ENCODE assay signal across 8 mouse cellular contexts in the genomic region with DNA sequence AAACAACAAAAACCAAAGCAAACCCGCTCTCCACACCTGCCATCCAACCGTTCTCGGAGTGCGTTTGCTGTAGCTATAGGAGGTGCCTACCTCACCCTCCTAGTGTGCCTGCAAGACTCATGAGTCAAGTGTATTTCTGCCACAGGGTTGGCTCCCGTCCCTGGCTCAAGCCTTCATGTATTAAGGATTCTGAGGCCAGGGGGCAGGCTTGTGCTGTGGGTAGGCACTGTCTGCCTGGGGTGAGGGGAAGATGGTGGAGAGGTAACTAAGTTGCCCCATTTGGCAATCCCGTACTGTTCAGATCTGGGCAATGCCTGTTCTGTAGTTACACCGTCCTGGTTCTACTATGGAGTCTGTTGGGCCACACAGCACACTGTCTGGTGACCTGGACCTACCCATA.
A peak's percentile ranks its signal among the peaks of the same experiment; 100 is the strongest.
DNase-seq lines count a peak whose midpoint lies in the region; ATAC-seq and TF ChIP-seq lines count a peak whose summit lies in the region.

No protein-coding gene starts in this region.

- TF ChIP-seq POLR2A in spleen, adult 2 months (IDR thresholded peaks at IDR 0.05; ENCODE audit: low read depth, low read length) = no peak

- H3K27me3 ChIP-seq in spleen, adult 2 months (ENCODE audit: control insufficient read depth, insufficient read depth, low read length) = no peaks in the 10 kb centered on the region

- no peak for ATAC-seq in frontal cortex, adult (ENCODE audit: low TSS enrichment)

- peak; percentile 68 to 71 for DNase-seq in heart, adult 18-20 months
- no peak for DNase-seq in heart, postnatal 36 days
- DNase-seq in spleen, adult 2 months (ENCODE audit: low read depth in 1 of 2, low spot score in 2 of 2) = no peak
- DNase-seq in spleen, postnatal 14 days (ENCODE audit: low spot score in 2 of 2) = no peak
- DNase-seq in lung, postnatal 10 days = peak; percentile 57
- peak; percentile 78 for DNase-seq in thymus, postnatal 4 days
- DNase-seq in ovary, postnatal 36 days (ENCODE audit: low spot score) = no peak

- no peak overlapping the region for H3K4me3 ChIP-seq in spleen, adult 2 months (ENCODE audit: extremely low read depth, insufficient read depth, insufficient read length)

- no peaks in the 10 kb centered on the region for H3K36me3 ChIP-seq in spleen, adult 2 months (ENCODE audit: control insufficient read depth, insufficient read depth, low read length)

- TF ChIP-seq CTCF in spleen, adult 2 months (IDR thresholded peaks at IDR 0.05; ENCODE audit: extremely low read depth, insufficient read depth, insufficient read length, insufficient replicate concordance) = peak; percentile 54; the same call in 1 of the 2 replicates

- intact Hi-C loops in heart, postnatal 36 days (cut with DNase I) = loop anchor here (1.0 to 5.0 kb wide), 2 partner anchors 44 to 237 kb away; no protein-coding TSS in a partner anchor

- peaks cover 62% of the 10 kb centered on the region for H3K4me1 ChIP-seq in spleen, adult 2 months (ENCODE audit: control insufficient read depth, insufficient read depth, insufficient read length)

- H3K27ac ChIP-seq in spleen, adult 2 months (ENCODE audit: insufficient read depth, low read length) = no peak overlapping the region

- WGBS in spleen, adult 2 months = 65% methylated on average over 7 of the region's 7 CpGs

Comparison
In these comparisons a context has a peak if more than half of its experiments do, and no peak if none do; other contexts are left out.
1. DNase-seq: peak in heart, adult 18-20 months (2 of 2), lung, postnatal 10 days (single experiment) and thymus, postnatal 4 days (single experiment); none in heart, postnatal 36 days (0 of 2), spleen, adult 2 months (0 of 2), spleen, postnatal 14 days (0 of 2) and ovary, postnatal 36 days (single experiment).